Mouse (Mus musculus) E14TG2a.4 (cell line): ENCODE results near the gene Tlk2.

Experiments used
- CTCF ChIP-seq: conservative IDR thresholded peaks from 2 replicates; pipeline ENCODE4 v1.5.1; 2014; ENCODE audit warnings: low read length
- NANOG ChIP-seq: IDR thresholded peaks from 2 replicates; pipeline ENCODE4 v1.6.1; 2014; ENCODE audit warnings: borderline replicate concordance, low read length, mixed read lengths
- POU5F1 ChIP-seq: IDR thresholded peaks from 2 replicates; pipeline ENCODE4 v1.6.1; 2014; ENCODE audit warnings: low read length, borderline replicate concordance

DNA sequence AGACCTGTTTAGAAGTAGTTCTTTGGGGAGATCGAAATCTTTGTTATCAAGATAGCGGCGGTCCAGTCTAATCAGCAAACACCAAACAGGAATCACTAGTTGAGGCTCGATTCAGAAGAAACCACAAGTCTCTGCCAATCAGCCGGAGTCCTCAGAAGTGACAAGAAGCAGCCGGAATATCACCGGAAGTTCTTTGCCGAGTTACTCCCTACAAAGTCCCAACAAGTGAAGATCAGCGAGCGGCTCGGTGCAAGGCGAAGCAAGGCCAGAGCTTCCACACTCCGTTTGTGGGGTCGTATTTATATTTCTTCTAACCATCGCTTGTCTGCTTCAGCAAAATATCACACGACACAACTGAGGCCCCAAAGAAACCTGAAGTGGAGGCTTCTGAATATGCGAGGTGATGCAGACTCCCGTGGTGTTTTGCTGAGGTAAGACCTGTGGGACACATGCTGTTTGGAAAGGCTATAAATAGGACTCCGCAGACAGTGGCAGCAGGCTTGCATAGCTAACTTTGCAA lies 21.8 kb upstream of the Tlk2 start:
- no peak for TF ChIP-seq CTCF
- no peak for TF ChIP-seq NANOG
- TF ChIP-seq POU5F1: no peak
